Mouse (Mus musculus): Measurements from ENCODE around the gene Cirbp. TPM values are rescaled to one million over a fixed set of nuclear protein-coding genes. Genes with fewer than 3 reads are reported as not detected.

Gene Cirbp
- total and polyA plus RNA-seq, 2 experiments, result 25.9 to 37.0 TPM

GRCm38 (mm10) chr10:80149291-80150225 lies 16.2 kb upstream of the Cirbp start:
- peak overlapping the region; percentile 90 for H3K9ac ChIP-seq (ENCODE audit: low read depth, low read length)
- no peaks in the 10 kb centered on the region for H3K27me3 ChIP-seq (ENCODE audit: control insufficient read depth, insufficient read depth, low read length)
- H3K4me3 ChIP-seq (ENCODE audit: insufficient read depth, low read depth, low read length), result peak overlapping the region; percentile 86
- H3K4me1 ChIP-seq (ENCODE audit: control insufficient read depth, insufficient read depth, low read length), result peaks cover 40% of the 10 kb centered on the region
- under 1% methylated on average over 88 of the region's 88 CpGs for WGBS
- TF ChIP-seq CTCF (IDR thresholded peaks at IDR 0.05; ENCODE audit: low read depth, low read length) (no peak), POLR2A (IDR thresholded peaks at IDR 0.05; ENCODE audit: extremely low read depth, insufficient read depth, low read length) (peak; percentile 91)
- DNase-seq (ENCODE audit: extremely low read depth, low read depth, low spot score), result peak; percentile 89
- peaks cover 34% of the 10 kb centered on the region for H3K79me2 ChIP-seq (ENCODE audit: control insufficient read depth, insufficient read depth, low read length)
- peak overlapping the region; percentile 94 for H3K27ac ChIP-seq (replicated peaks; ENCODE audit: insufficient read depth, low read depth, low read length)
- H3K36me3 ChIP-seq (ENCODE audit: control insufficient read depth, insufficient read depth, low read length), result peaks cover 7% of the 10 kb centered on the region

- Histone ChIP-seq H3K79me2 (ENCODE audit: control insufficient read depth, insufficient read depth, low read length) (peaks cover 29% of the 10 kb centered on the region), H3K9ac (ENCODE audit: low read depth, low read length) (peak overlapping the region; percentile 90), H3K36me3 (ENCODE audit: control insufficient read depth, insufficient read depth, low read length) (peaks cover 11% of the 10 kb centered on the region), H3K27me3 (ENCODE audit: control insufficient read depth, insufficient read depth, low read length) (no peaks in the 10 kb centered on the region), H3K27ac (replicated peaks; ENCODE audit: insufficient read depth, low read depth, low read length) (peak overlapping the region; percentile 90), H3K4me3 (ENCODE audit: insufficient read depth, low read depth, low read length) (peak overlapping the region; percentile 82), H3K4me1 (ENCODE audit: control insufficient read depth, insufficient read depth, low read length) (peaks cover 41% of the 10 kb centered on the region)
- no peak for DNase-seq (ENCODE audit: extremely low read depth, low read depth, low spot score)
- 0 out of 2 replicates have a peak, but pooled peaks have one; percentile 7 for TF ChIP-seq CTCF (IDR thresholded peaks at IDR 0.05; ENCODE audit: low read depth, low read length)
- TF ChIP-seq POLR2A (IDR thresholded peaks at IDR 0.05; ENCODE audit: extremely low read depth, insufficient read depth, low read length), result no peak
- 2% methylated on average over 67 of the region's 71 CpGs for WGBS
These were observed 15.3 kb upstream of the Cirbp start for GRCm38 (mm10) chr10:80150226-80151210.

GRCm38 (mm10) chr10:80151211-80152034 lies 14.4 kb upstream of the Cirbp start:
- no peak for TF ChIP-seq CTCF (IDR thresholded peaks at IDR 0.05; ENCODE audit: low read depth, low read length)
- TF ChIP-seq POLR2A (IDR thresholded peaks at IDR 0.05; ENCODE audit: extremely low read depth, insufficient read depth, low read length), result 0 out of 2 replicates have a peak, but pooled peaks have one; percentile 26
- peak; percentile 64 for DNase-seq (ENCODE audit: extremely low read depth, low read depth, low spot score)
- peak overlapping the region; percentile 82 for H3K4me3 ChIP-seq (ENCODE audit: insufficient read depth, low read depth, low read length)
- H3K36me3 ChIP-seq (ENCODE audit: control insufficient read depth, insufficient read depth, low read length), result peaks cover 20% of the 10 kb centered on the region
- H3K79me2 ChIP-seq (ENCODE audit: control insufficient read depth, insufficient read depth, low read length), result peaks cover 29% of the 10 kb centered on the region
- H3K27ac ChIP-seq (replicated peaks; ENCODE audit: insufficient read depth, low read depth, low read length), result peak overlapping the region; percentile 90
- peaks cover 33% of the 10 kb centered on the region for H3K4me1 ChIP-seq (ENCODE audit: control insufficient read depth, insufficient read depth, low read length)
- H3K9ac ChIP-seq (ENCODE audit: low read depth, low read length), result peak overlapping the region; percentile 90
- H3K27me3 ChIP-seq (ENCODE audit: control insufficient read depth, insufficient read depth, low read length), result no peaks in the 10 kb centered on the region
- WGBS, result under 1% methylated on average over 26 of the region's 26 CpGs

GRCm38 (mm10) chr10:80152071-80152872 lies 13.5 kb upstream of the Cirbp start:
- 9% methylated on average over 15 of the region's 15 CpGs for WGBS
- peaks cover 26% of the 10 kb centered on the region for H3K4me1 ChIP-seq (ENCODE audit: control insufficient read depth, insufficient read depth, low read length)

More at GRCm38 (mm10) chr10:80152071-80152872, 13.5 kb upstream of the Cirbp start:
- Histone ChIP-seq H3K27me3 (ENCODE audit: control insufficient read depth, insufficient read depth, low read length) (no peaks in the 10 kb centered on the region), H3K79me2 (ENCODE audit: control insufficient read depth, insufficient read depth, low read length) (peaks cover 29% of the 10 kb centered on the region), H3K4me3 (ENCODE audit: insufficient read depth, low read depth, low read length) (peak overlapping the region; percentile 82), H3K9ac (ENCODE audit: low read depth, low read length) (peak overlapping the region; percentile 90), H3K36me3 (ENCODE audit: control insufficient read depth, insufficient read depth, low read length) (peaks cover 27% of the 10 kb centered on the region), H3K27ac (replicated peaks; ENCODE audit: insufficient read depth, low read depth, low read length) (peak overlapping the region; percentile 90)
- TF ChIP-seq POLR2A (IDR thresholded peaks at IDR 0.05; ENCODE audit: extremely low read depth, insufficient read depth, low read length), result 0 out of 2 replicates have a peak, but pooled peaks have one; percentile 11
- no peak for TF ChIP-seq CTCF (IDR thresholded peaks at IDR 0.05; ENCODE audit: low read depth, low read length)
- DNase-seq (ENCODE audit: extremely low read depth, low read depth, low spot score), result peak; percentile 61
